Mouse (Mus musculus) cerebellum, adult 2 months (tissue): ENCODE measurements around the gene Zfp800. TPM values are rescaled to one million over a fixed set of nuclear protein-coding genes. Genes with fewer than 3 reads are reported as not detected.

Experiments used
- DNase-seq, 2 experiments: peaks; one replicate each; pipeline ENCODE4 v3.0.0; 2021
- H3K27ac ChIP-seq: fragments of 200-500 bp; 2 replicates; pipeline ENCODE4 v1.5.1; 2012; ENCODE audit warnings: low read length, control low read depth, inconsistent platforms; ENCODE audit not compliant: insufficient read depth
- H3K27me3 ChIP-seq: fragments of 200-500 bp; 2 replicates; pipeline ENCODE4 v1.6.1; 2012; ENCODE audit warnings: inconsistent platforms, mild to moderate bottlenecking, low read length, moderate library complexity; ENCODE audit not compliant: control insufficient read depth, insufficient read depth
- H3K4me1 ChIP-seq: fragments of 200-500 bp; 2 replicates; pipeline ENCODE4 v1.6.1; 2011; ENCODE audit warnings: low read length; ENCODE audit not compliant: control insufficient read depth, insufficient read depth
- H3K4me3 ChIP-seq: fragments of 200-500 bp; replicated peaks from 2 replicates; pipeline ENCODE3; 2011; ENCODE audit warnings: mild to moderate bottlenecking, low read depth, low read length, control low read depth; ENCODE audit not compliant: insufficient read depth
- CTCF ChIP-seq: fragments of 200-500 bp; IDR thresholded peaks from 2 replicates; pipeline ENCODE4 v1.5.1; 2011; ENCODE audit warnings: low read depth, mild to moderate bottlenecking, control low read depth, low read length, moderate library complexity, borderline replicate concordance; ENCODE audit not compliant: insufficient read depth
- POLR2A ChIP-seq: fragments of 200-500 bp; IDR thresholded peaks from 2 replicates; pipeline ENCODE4 v1.6.1; 2011; ENCODE audit warnings: low read length, control low read depth, borderline replicate concordance; ENCODE audit not compliant: insufficient read depth
- WGBS: fragments of 180-500 bp; shearing (Covaris S2); methylation state at CpG from one replicate; pipeline ENCODE4 v1.1.7; 2018; 5-methylcytosine and 5-hydroxymethylcytosine counted together
- polyA plus RNA-seq: library from polyadenylated mRNA; depleted of rRNA; stranded (reverse); fragments of >200 nt; gene quantifications from 2 replicates; pipeline ENCODE4 v1.2.3, GENCODE M21; 2012

The Zfp800 gene
- polyA plus RNA-seq, 1 experiment = 7.7 TPM

DNA sequence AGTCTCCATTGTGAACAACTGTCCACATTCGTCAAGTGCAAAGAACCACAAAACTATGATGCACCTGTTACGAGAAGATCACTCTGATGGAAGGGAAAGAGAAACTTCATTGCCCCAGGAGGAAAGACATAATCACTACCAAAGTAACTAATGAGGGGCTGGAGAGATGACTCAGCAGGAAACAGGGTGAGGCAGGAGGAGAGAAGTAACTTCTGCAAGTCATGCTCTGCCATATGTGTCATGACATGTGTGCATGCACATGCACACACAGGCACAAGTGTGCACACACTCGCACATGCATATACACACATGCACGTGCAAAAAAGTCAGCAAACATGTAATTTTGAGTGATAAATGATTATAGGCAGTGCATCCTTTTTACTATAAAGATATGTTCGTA, 54.9 kb downstream of the Zfp800 start:
- 85% methylated on average over 5 of the region's 5 CpGs for WGBS

GRCm38 (mm10) chr6:28341174-28341573, 56.6 kb downstream of the Zfp800 start:
- Histone ChIP-seq H3K27me3 (no peaks in the 10 kb centered on the region), H3K4me3 (no peak overlapping the region), H3K4me1 (no peaks in the 10 kb centered on the region), H3K27ac (no peak overlapping the region)
- TF ChIP-seq CTCF = no peak
- no peak for TF ChIP-seq POLR2A
- 91% methylated on average over 4 of the region's 4 CpGs for WGBS
- DNase-seq = no peak

More for the DNA sequence above, 54.9 kb downstream of the Zfp800 start:
- DNase-seq = no peak
- Histone ChIP-seq H3K4me3 (no peak overlapping the region), H3K27ac (no peak overlapping the region), H3K27me3 (no peaks in the 10 kb centered on the region), H3K4me1 (no peaks in the 10 kb centered on the region)
- no peak for TF ChIP-seq CTCF

DNA sequence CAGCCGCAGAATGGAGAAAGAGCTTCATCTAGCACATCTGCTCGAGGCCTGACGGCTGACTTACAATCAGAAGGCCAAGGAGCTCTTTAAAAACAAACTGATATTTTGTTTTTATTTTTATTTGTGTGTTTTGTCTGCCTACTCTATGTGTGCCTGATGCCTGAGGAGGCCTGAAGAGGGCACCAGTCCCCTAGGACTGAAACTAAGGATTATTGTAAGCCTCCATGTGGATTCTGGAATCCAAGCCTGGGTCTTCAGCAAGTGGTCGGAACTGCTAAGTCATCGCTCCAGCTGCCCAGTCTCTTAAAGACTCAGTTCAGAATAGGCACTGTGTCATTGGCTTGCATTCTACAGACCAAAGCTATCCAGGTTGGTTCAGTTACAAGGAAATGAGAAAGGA, 58.4 kb downstream of the Zfp800 start:
- no peak for DNase-seq
- H3K27me3 ChIP-seq = no peaks in the 10 kb centered on the region
- H3K4me1 ChIP-seq = no peaks in the 10 kb centered on the region
- WGBS = 85% methylated on average over 5 of the region's 5 CpGs
- no peak overlapping the region for H3K4me3 ChIP-seq
- TF ChIP-seq CTCF (no peak), POLR2A (no peak)
- no peak overlapping the region for H3K27ac ChIP-seq

GRCm38 (mm10) chr6:28333696-28334095, 64.1 kb downstream of the Zfp800 start:
- no peaks in the 10 kb centered on the region for H3K27me3 ChIP-seq
- WGBS = 89% methylated on average over 5 of the region's 5 CpGs
- H3K4me1 ChIP-seq = peaks cover 15% of the 10 kb centered on the region

GRCm38 (mm10) chr6:28332546-28332945, 65.3 kb downstream of the Zfp800 start:
- no peak overlapping the region; the same call in 1 of the 2 replicates for H3K27ac ChIP-seq
- H3K27me3 ChIP-seq = no peaks in the 10 kb centered on the region
- no peak overlapping the region for H3K4me3 ChIP-seq
- DNase-seq = peak in 1 of 2 experiments; percentile 75
- WGBS = 23% methylated on average over 3 of the region's 3 CpGs
- TF ChIP-seq POLR2A = no peak
- no peak for TF ChIP-seq CTCF
- H3K4me1 ChIP-seq = peaks cover 15% of the 10 kb centered on the region

More at GRCm38 (mm10) chr6:28333696-28334095, 64.1 kb downstream of the Zfp800 start:
- TF ChIP-seq POLR2A (no peak), CTCF (no peak)
- Histone ChIP-seq H3K27ac (no peak overlapping the region), H3K4me3 (no peak overlapping the region)
- no peak for DNase-seq

- TF ChIP-seq CTCF = no peak
- TF ChIP-seq POLR2A = no peak
- WGBS = 74% methylated on average over 6 of the region's 6 CpGs
- H3K27ac ChIP-seq = no peak overlapping the region
- H3K4me3 ChIP-seq = no peak overlapping the region
- no peak for DNase-seq
- H3K4me1 ChIP-seq = peaks cover 15% of the 10 kb centered on the region
- no peaks in the 10 kb centered on the region for H3K27me3 ChIP-seq
Observed at GRCm38 (mm10) chr6:28329815-28330214, 68.0 kb downstream of the Zfp800 start.

- no peaks in the 10 kb centered on the region for H3K27me3 ChIP-seq
- H3K4me1 ChIP-seq = peaks cover 15% of the 10 kb centered on the region
- no peak for DNase-seq
- no peak overlapping the region for H3K4me3 ChIP-seq
- no peak for TF ChIP-seq POLR2A
- no peak for TF ChIP-seq CTCF
- 49% methylated on average over 10 of the region's 10 CpGs for WGBS
- H3K27ac ChIP-seq = no peak overlapping the region
Observed at GRCm38 (mm10) chr6:28329002-28329596, 68.7 kb downstream of the Zfp800 start.

GRCm38 (mm10) chr6:28326720-28327119, 71.1 kb downstream of the Zfp800 start:
- 95% methylated on average over 3 of the region's 3 CpGs for WGBS
- Histone ChIP-seq H3K4me3 (no peak overlapping the region), H3K4me1 (no peaks in the 10 kb centered on the region), H3K27me3 (no peaks in the 10 kb centered on the region), H3K27ac (no peak overlapping the region)
- no peak for TF ChIP-seq CTCF
- TF ChIP-seq POLR2A = no peak
- DNase-seq = no peak
